Mouse (Mus musculus): ENCODE data around the gene Plcd1. TPM values are rescaled to one million over a fixed set of nuclear protein-coding genes. Genes with fewer than 3 reads are reported as not detected.

Gene Plcd1
- total RNA-seq, 2 experiments from 2014 or later, result not detected

DNA sequence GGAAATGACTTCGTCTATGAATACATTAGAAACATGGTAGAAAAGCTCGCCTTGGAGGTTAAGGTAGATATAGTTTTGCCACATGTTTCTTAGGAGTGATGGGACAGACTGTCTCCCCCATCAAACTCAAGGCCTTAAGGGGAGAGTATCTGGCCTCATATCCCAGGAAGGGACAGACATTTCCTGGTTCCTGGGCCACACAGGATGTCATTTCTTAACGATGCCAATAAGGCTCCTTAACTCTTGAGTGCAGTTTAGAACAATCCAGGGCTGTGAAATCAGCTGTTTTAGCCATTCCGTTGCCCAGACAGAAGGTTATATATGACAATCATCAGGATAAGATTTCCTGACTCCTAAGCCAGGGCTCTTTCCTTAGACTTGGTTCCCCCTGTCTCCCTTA, 62.3 kb downstream of the Plcd1 start:
- no peak for ATAC-seq (replicated peaks; ENCODE audit: low FRiP score, poor library complexity, severe bottlenecking)

DNA sequence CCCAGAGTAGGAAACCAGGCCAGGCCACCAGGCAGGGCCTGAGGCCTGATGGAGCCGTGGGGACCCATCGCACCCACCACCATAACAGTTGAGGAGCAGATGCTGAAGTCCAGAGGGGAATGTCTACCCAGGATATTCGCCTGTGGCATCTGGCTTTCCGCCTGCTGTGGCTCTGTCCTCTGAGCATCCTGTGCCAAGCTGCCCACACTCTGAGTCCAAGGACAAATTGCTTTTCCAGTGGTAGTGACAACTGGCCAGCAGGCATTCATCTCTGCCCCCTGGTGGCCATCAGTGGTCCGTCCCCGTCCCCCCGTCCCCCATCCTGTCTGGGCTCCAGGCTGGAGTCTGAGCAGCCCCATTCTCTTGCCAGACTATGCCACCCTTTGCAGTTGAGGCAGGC, 63.7 kb downstream of the Plcd1 start:
- ATAC-seq (replicated peaks; ENCODE audit: low FRiP score, poor library complexity, severe bottlenecking), result no peak

DNA sequence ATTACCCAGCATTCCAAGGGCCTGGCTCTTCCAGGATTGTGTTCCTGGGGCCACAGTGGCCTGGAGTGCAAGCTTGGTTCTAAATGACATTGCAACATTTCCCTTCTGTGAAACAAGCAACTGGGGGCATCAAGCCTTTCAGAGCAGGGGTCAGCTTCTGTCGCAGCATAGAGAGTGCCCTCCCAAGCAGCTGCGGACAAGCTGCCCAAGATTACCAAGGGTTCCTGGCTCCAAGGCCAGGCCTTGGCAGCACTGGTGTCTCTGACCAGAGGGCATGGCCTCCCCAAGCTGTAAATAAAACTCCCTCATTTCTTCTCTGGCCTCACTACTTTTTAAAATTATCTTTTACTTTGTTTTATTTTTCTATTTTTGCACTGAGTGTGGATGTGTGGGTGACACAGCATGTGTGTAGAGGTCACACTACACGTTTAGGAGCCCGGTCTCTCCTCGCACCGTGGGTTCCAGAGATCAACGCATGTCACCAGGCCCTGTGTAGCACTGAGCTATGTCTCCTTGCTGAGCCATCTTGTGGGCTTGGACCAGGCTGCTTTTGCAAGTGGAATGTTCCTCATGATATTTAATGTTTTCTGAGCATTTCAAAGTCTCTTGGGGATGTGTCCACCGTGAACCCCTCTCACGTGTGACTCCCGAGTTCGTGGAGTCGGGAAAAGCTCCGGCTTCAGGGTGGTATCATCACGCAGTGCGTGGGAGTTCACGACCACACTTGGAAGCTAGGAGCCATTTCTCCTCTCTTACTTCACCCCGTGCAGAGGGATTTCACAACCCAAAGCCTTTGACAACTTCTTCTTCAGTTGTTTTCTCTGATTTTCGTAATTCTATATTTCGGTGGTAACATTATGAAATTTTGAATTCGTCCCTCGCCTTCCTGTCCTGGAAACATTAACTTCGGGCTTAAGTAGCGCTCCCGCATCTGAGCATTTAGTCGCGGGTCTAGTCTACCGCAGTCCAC, 64.8 kb downstream of the Plcd1 start:
- no peak for ATAC-seq (replicated peaks; ENCODE audit: low FRiP score, poor library complexity, severe bottlenecking)

GRCm38 (mm10) chr9:119027337-119027736, 66.0 kb downstream of the Plcd1 start:
- ATAC-seq (replicated peaks; ENCODE audit: low FRiP score, poor library complexity, severe bottlenecking), result no peak

DNA sequence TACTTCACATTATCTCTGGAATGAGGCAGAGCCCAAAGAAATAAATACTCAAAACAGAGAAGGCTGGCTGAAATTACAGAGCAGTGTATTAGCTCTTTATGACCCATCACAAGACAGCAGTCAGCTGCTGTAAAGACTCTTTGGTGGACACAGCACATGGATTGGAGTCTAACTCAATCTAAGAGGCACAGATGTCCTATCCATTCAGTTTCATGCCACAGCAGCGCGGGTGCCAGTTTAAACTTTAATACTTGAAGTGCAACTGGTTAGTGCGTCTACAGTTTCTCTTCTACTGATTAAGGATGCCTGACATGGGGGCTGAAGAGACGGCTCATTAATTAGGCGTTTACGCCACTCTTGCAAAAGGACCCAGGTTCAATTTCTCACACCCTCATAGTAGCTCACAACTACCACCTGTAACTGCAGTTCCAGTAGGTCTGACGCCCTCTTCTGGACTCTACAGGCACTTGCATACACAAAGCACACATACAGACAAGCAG, 67.4 kb downstream of the Plcd1 start:
- no peak for ATAC-seq (replicated peaks; ENCODE audit: low FRiP score, poor library complexity, severe bottlenecking)

DNA sequence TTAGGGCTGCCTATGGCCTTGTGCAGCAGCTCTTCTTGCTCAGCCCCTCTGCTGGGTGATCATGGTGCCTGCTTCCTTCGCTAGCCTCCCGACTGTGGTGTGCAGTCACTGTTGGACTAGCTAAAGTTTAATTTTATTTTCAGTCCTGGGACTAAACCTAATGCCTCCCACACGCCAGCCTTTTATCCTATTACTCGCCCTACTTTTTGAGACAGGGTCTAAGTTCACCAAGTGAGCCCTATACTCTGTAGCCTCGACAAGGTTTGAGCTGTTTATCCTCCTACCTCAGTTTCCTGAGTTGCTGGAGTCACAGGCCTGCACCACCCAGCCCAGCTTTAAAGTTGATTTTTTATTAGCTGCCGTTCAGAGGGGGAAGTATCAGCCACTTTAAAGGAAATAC, 68.0 kb downstream of the Plcd1 start:
- ATAC-seq (replicated peaks; ENCODE audit: low FRiP score, poor library complexity, severe bottlenecking), result no peak

GRCm38 (mm10) chr9:119021731-119022130, 71.6 kb downstream of the Plcd1 start:
- ATAC-seq (replicated peaks; ENCODE audit: low FRiP score, poor library complexity, severe bottlenecking), result no peak

Other genes starting within 250 kb of the Plcd1 start
- gene Ctdspl, start 167.0 kb downstream of the Plcd1 start, total RNA-seq (2015; ENCODE audit: low replicate concordance), result 4.0 and 5.2 TPM in 2 replicates
- 2.1 and 2.5 TPM in 2 replicates for gene Ctdspl, start 167.0 kb downstream of the Plcd1 start, total RNA-seq (2017; ENCODE audit: low replicate concordance)
- gene Vill, start 40.7 kb downstream of the Plcd1 start, total RNA-seq (2015; ENCODE audit: low replicate concordance), result 1.2 and 16.1 TPM in 2 replicates
- 10.3 and 11.6 TPM in 2 replicates for gene Vill, start 40.7 kb downstream of the Plcd1 start, total RNA-seq (2017; ENCODE audit: low replicate concordance)
- 0.21 TPM in 1 of 2 replicates, not detected in the other for gene Dlec1, start 9.0 kb upstream of the Plcd1 start, total RNA-seq (2015; ENCODE audit: low replicate concordance)
- gene Dlec1, start 9.0 kb upstream of the Plcd1 start, total RNA-seq (2017; ENCODE audit: low replicate concordance), result not detected in 2 replicates
- not detected in 2 replicates for gene Acaa1b, start 63.6 kb upstream of the Plcd1 start, total RNA-seq (2015; ENCODE audit: low replicate concordance)
- 1.4 TPM in 1 of 2 replicates, not detected in the other for gene Acaa1b, start 63.6 kb upstream of the Plcd1 start, total RNA-seq (2017; ENCODE audit: low replicate concordance)
- not detected in 2 replicates for gene Gm47289, start 65.7 kb upstream of the Plcd1 start, total RNA-seq (2015; ENCODE audit: low replicate concordance)
- gene Gm47289, start 65.7 kb upstream of the Plcd1 start, total RNA-seq (2017; ENCODE audit: low replicate concordance), result not detected in 2 replicates
- not detected in 2 replicates for gene Slc22a13, start 115.6 kb upstream of the Plcd1 start, total RNA-seq (2015; ENCODE audit: low replicate concordance)
- not detected in 2 replicates for gene Slc22a13, start 115.6 kb upstream of the Plcd1 start, total RNA-seq (2017; ENCODE audit: low replicate concordance)
- gene Oxsr1, start 228.9 kb upstream of the Plcd1 start, total RNA-seq (2015; ENCODE audit: low replicate concordance), result 3.7 and 7.5 TPM in 2 replicates
- 11.0 and 17.0 TPM in 2 replicates for gene Oxsr1, start 228.9 kb upstream of the Plcd1 start, total RNA-seq (2017; ENCODE audit: low replicate concordance)
- 6.9 and 9.2 TPM in 2 replicates for gene Acaa1a, start 246.2 kb upstream of the Plcd1 start, total RNA-seq (2015; ENCODE audit: low replicate concordance)
- gene Acaa1a, start 246.2 kb upstream of the Plcd1 start, total RNA-seq (2017; ENCODE audit: low replicate concordance), result 4.1 and 8.1 TPM in 2 replicates
- 11.7 and 20.0 TPM in 2 replicates for gene Myd88, start 247.9 kb upstream of the Plcd1 start, total RNA-seq (2015; ENCODE audit: low replicate concordance)
- gene Myd88, start 247.9 kb upstream of the Plcd1 start, total RNA-seq (2017; ENCODE audit: low replicate concordance), result 5.1 and 8.5 TPM in 2 replicates

Data from erythroblast, adult 5-6 weeks (primary cell).